Mouse (Mus musculus) small intestine, adult 2 months (tissue): ENCODE data around the gene Sptbn4.

Experiments used
- CTCF ChIP-seq: fragments of 200-500 bp; IDR thresholded peaks from 2 replicates; pipeline ENCODE4 v1.5.1; 2012; ENCODE audit warnings: low read depth, mild to moderate bottlenecking, control low read depth, inconsistent platforms, low read length, moderate library complexity, mixed read lengths; ENCODE audit not compliant: insufficient replicate concordance, insufficient read length; ENCODE audit errors: extremely low read depth
- POLR2A ChIP-seq: fragments of 200-500 bp; IDR thresholded peaks from 2 replicates; pipeline ENCODE4 v1.6.1; 2012; ENCODE audit warnings: low read depth, mild to moderate bottlenecking, control low read depth, inconsistent platforms, low read length, moderate library complexity

- TF ChIP-seq CTCF (peak; percentile 89), POLR2A (no peak)
These were observed 62.8 kb downstream of the Sptbn4 start for GRCm38 (mm10) chr7:27384731-27385130.
